Mouse (Mus musculus): ENCODE measurements around the gene Pla2g2e. TPM values are rescaled to one million over a fixed set of nuclear protein-coding genes. Genes with fewer than 3 reads are reported as not detected.

The Pla2g2e gene
- not detected for total RNA-seq (2023)

GRCm38 (mm10) chr4:138877731-138878130, at the start of gene Pla2g2e:
Pla2g2e (plus strand) TSS chr4:138877942.

GRCm38 (mm10) chr4:138863344-138863998, 14.3 kb upstream of the Pla2g2e start, which contains the start of gene Pla2g5:
Pla2g5 (minus strand) TSS chr4:138863482.

GRCm38 (mm10) chr4:138873864-138874263, 3.9 kb upstream of the Pla2g2e start, which contains the start of gene Gm13030:
Gm13030 (minus strand) TSS chr4:138873964.

GRCm38 (mm10) chr4:138913797-138914196, 36.1 kb downstream of the Pla2g2e start, which contains the start of gene Otud3:
Otud3 (minus strand) TSS chr4:138913945.

Other genes with a start within 250 kb of the Pla2g2e start
- not detected for gene Vwa5b1, start 242.1 kb upstream of the Pla2g2e start, total RNA-seq (2023)
- not detected for gene Pla2g2c, start 153.2 kb upstream of the Pla2g2e start, total RNA-seq (2023)
- gene Ubxn10, start 140.8 kb upstream of the Pla2g2e start, total RNA-seq (2023), result not detected
- not detected for gene Pla2g2f, start 120.3 kb upstream of the Pla2g2e start, total RNA-seq (2023)
- gene Pla2g2d, start 102.2 kb upstream of the Pla2g2e start, total RNA-seq (2023), result not detected
- gene Pla2g5, start 14.5 kb upstream of the Pla2g2e start, total RNA-seq (2023), result 1 to 10 TPM in 1 of 2 experiments, not detected in 1; 1.6 TPM
- not detected for gene Gm13030, start 4.0 kb upstream of the Pla2g2e start, total RNA-seq (2023)
- gene Otud3, start 36.0 kb downstream of the Pla2g2e start, total RNA-seq (2023), result 10 to 100 TPM; 22.1 to 23.8 TPM
- not detected for gene Rnf186, start 89.2 kb downstream of the Pla2g2e start, total RNA-seq (2023)
- gene Tmco4, start 94.9 kb downstream of the Pla2g2e start, total RNA-seq (2023), result 10 to 100 TPM; 11.5 to 13.3 TPM
- not detected for gene Htr6, start 197.6 kb downstream of the Pla2g2e start, total RNA-seq (2023)
- gene Nbl1, start 215.1 kb downstream of the Pla2g2e start, total RNA-seq (2023), result under 1 TPM in 1 of 2 experiments, not detected in 1; 0.31 TPM

All from neutrophil, adult 59 days (primary cell).